Mouse (Mus musculus): ENCODE measurements around the gene Esp4. TPM values are rescaled to one million over a fixed set of nuclear protein-coding genes. Genes with fewer than 3 reads are reported as not detected.
"Not testable (repeated sequence)": the region's sequence is repeated elsewhere in the genome, so short reads cannot be mapped to it uniquely, and the experiment has no call there.

Esp4 gene
- not detected for total RNA-seq (2021)
- long read RNA-seq, experiment 1 = 0 reads
- long read RNA-seq, experiment 2 = 0 reads

DNA sequence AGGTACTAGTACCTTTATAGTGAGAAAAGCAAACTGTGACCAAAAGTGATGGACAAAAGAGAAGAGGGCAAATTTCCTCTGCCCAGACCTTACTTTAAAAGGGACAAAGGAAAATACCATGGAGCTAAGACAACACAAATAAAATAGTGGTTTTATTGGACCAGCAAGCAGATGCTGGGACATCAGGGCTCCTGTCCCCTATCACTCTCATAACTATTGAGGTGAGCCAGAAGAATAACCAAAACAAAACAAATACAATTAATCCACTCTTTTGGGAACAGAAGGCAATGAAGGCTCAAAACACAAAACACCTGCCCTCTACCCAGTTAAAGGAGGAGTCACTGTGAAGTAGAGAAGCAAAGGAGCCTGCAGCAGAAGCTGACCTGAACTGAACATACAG, at the start of gene Esp4:
TSS of gene Esp4 (plus strand) at position 301 of the 400 bp plus-strand sequence.
- H3K27ac ChIP-seq = no peak within 1 kb of the TSS
- intact Hi-C loops (cut with DNase I) = no loop called here
- no peak within 1 kb of the TSS for H3K4me3 ChIP-seq
- DNase-seq = no peak
- TF ChIP-seq CTCF (IDR thresholded peaks at IDR 0.05) = no peak

- no peak for TF ChIP-seq CTCF (IDR thresholded peaks at IDR 0.05)
- intact Hi-C loops (cut with DNase I) = no loop called here
- Histone ChIP-seq H3K4me3 (no peak overlapping the region), H3K27ac (no peak overlapping the region)
- no peak for DNase-seq
Measured at GRCm38 (mm10) chr17:40553470-40553869, 44.9 kb upstream of the Esp4 start.

GRCm38 (mm10) chr17:40561207-40561606, 37.2 kb upstream of the Esp4 start, which contains the start of gene Esp6:
Esp6 (plus strand) TSS chr17:40561507.
- H3K27ac ChIP-seq = no peak within 1 kb of the TSS
- intact Hi-C loops (cut with DNase I) = no loop called here
- no peak for DNase-seq
- H3K4me3 ChIP-seq = no peak within 1 kb of the TSS
- TF ChIP-seq CTCF (IDR thresholded peaks at IDR 0.05) = no peak

GRCm38 (mm10) chr17:40583906-40584305, 14.5 kb upstream of the Esp4 start:
- H3K27ac ChIP-seq; intact Hi-C loops (cut with DNase I); DNase-seq; H3K4me3 ChIP-seq: not testable (repeated sequence)

DNA sequence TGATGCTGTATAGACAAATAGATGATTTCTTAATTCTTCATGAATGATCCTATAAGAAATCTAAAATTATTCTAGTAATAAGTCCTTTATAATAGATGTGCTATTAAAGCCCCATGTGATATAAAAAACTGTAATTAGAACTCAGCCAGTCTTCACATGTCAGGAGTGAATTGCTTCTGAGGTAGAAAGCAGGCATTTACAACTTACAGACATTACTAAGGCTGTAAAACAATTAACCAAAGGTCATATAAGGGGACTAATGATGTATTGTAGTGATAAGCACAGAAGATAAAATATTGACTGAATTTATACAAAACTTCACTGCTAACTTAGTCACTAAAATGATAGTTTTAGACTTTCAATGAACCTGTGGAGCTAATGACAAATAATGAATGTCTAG, 7.1 kb upstream of the Esp4 start:
- no peak for DNase-seq
- no peak for TF ChIP-seq CTCF (IDR thresholded peaks at IDR 0.05)
- Histone ChIP-seq H3K27ac (no peak overlapping the region), H3K4me3 (no peak overlapping the region)
- intact Hi-C loops (cut with DNase I) = no loop called here

DNA sequence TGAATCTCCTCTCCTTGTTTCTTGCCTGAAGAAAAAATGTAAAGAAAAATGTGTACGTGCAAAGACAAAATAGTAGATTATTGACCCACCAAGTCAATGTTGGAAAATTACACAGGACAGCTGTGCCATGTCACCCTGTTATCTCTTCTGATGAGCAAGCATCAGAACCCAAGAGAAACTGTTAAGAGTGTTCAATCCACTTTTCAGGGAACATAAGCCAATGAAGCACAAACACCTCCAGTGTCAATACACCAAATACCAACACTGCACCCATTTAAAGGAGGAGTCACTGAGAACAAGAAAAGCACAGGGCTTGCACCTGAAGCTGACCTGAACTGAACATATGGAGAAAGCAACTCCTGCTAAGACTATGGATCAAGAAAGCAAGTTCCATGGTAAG, 33.4 kb downstream of the Esp4 start, which contains the start of gene Esp3:
TSS of gene Esp3 (plus strand) at position 301 of the 400 bp plus-strand sequence.
- intact Hi-C loops (cut with DNase I); H3K27ac ChIP-seq; H3K4me3 ChIP-seq; DNase-seq: not testable (repeated sequence)

Other genes starting within 250 kb of the Esp4 start
- not detected for gene Esp8, start 78.6 kb upstream of the Esp4 start, total RNA-seq (2021)
- gene Esp6, start 37.1 kb upstream of the Esp4 start, total RNA-seq (2021) = not detected
- not detected for gene Esp3, start 33.5 kb downstream of the Esp4 start, total RNA-seq (2021)
- not detected for gene Esp1, start 128.5 kb downstream of the Esp4 start, total RNA-seq (2021)
- gene Crisp2, start 208.4 kb downstream of the Esp4 start, total RNA-seq (2021) = not detected
- gene Rhag, start 212.5 kb downstream of the Esp4 start, total RNA-seq (2021) = not detected